Mouse (Mus musculus) stomach, embryonic 16.5 days (tissue): ENCODE measurements around the gene Arhgap17. TPM values are rescaled to one million over a fixed set of nuclear protein-coding genes. Genes with fewer than 3 reads are reported as not detected.

Experiments
- ATAC-seq: fragments of 200-750 bp; cut with Nextera tagmentation; 2 replicates; pipeline ENCODE4 v1.8.0; 2017; ENCODE audit warnings: moderate number of reproducible peaks, moderate TSS enrichment; ENCODE audit not compliant: insufficient read depth, low FRiP score
- H3K27ac ChIP-seq: fragments of 300-500 bp; sonication (generic); 2 replicates; pipeline ENCODE4 v1.5.1; 2014; ENCODE audit warnings: low read length
- H3K27me3 ChIP-seq: fragments of 300-500 bp; sonication (generic); 2 replicates; pipeline ENCODE4 v1.6.1; 2014; ENCODE audit warnings: low read length, control low read depth, mixed read lengths; ENCODE audit not compliant: control insufficient read depth, insufficient read depth
- H3K36me3 ChIP-seq: fragments of 300-500 bp; sonication (generic); 2 replicates; pipeline ENCODE4 v1.6.1; 2014; ENCODE audit warnings: low read length; ENCODE audit not compliant: control insufficient read depth, insufficient read depth
- H3K4me1 ChIP-seq: fragments of 300-500 bp; sonication (generic); 2 replicates; pipeline ENCODE4 v1.6.1; 2014; ENCODE audit warnings: low read length, control low read depth, mixed read lengths; ENCODE audit not compliant: control insufficient read depth, insufficient read depth
- H3K4me2 ChIP-seq: fragments of 300-500 bp; sonication (generic); 2 replicates; pipeline ENCODE4 v1.6.1; 2014; ENCODE audit warnings: low read depth, low read length, mixed read lengths
- H3K4me3 ChIP-seq: fragments of 300-500 bp; sonication (generic); replicated peaks from 2 replicates; pipeline ENCODE4 v1.5.1; 2014; ENCODE audit warnings: mild to moderate bottlenecking, low read length
- H3K9ac ChIP-seq: fragments of 300-500 bp; sonication (generic); 2 replicates; pipeline ENCODE4 v1.6.1; 2014; ENCODE audit warnings: low read length
- H3K9me3 ChIP-seq: fragments of 300-500 bp; sonication (generic); replicated peaks from 2 replicates; pipeline ENCODE4 v1.6.1; 2016; ENCODE audit warnings: low read length, control low read depth; ENCODE audit not compliant: control insufficient read depth
- WGBS: fragments of 180-500 bp; shearing (Covaris S2); extraction: QIAGEN DNeasy Blood & Tissue Kit; methylation state at CpG from one replicate; pipeline ENCODE4 v1.1.7; 2014; 5-methylcytosine and 5-hydroxymethylcytosine counted together
- polyA plus RNA-seq: library from polyadenylated mRNA; unstranded; fragments of >200 nt; fragmentation: Nextera tagmentation; extraction: Ambion mirVana; gene quantifications from 2 replicates; pipeline ENCODE4 v1.2.1, GENCODE M21; 2015

Gene Arhgap17
- polyA plus RNA-seq, 1 experiment from 2014 or later: 17.7 TPM

- WGBS: 23% methylated on average over 4 of the region's 4 CpGs
- Histone ChIP-seq H3K4me3 (no peak overlapping the region), H3K9me3 (no peaks in the 10 kb centered on the region), H3K9ac (no peak overlapping the region), H3K27me3 (no peaks in the 10 kb centered on the region), H3K4me2 (no peak overlapping the region), H3K27ac (no peak overlapping the region), H3K36me3 (no peaks in the 10 kb centered on the region), H3K4me1 (no peaks in the 10 kb centered on the region)
- ATAC-seq: no peak
These were observed 134.3 kb downstream of the Arhgap17 start for GRCm38 (mm10) chr7:123235449-123235848.

Other genes starting within 250 kb of the Arhgap17 start
- 32.9 and 42.3 TPM in 2 replicates for gene Tnrc6a, start 246.0 kb downstream of the Arhgap17 start, polyA plus RNA-seq
- gene Slc5a11, start 155.1 kb downstream of the Arhgap17 start, polyA plus RNA-seq: 1.5 and 3.1 TPM in 2 replicates
- 40.3 and 44.1 TPM in 2 replicates for gene Lcmt1, start 131 bp downstream of the Arhgap17 start, polyA plus RNA-seq
- 36.7 and 40.0 TPM in 2 replicates for gene Aqp8, start 92.4 kb upstream of the Arhgap17 start, polyA plus RNA-seq
- 1.0 and 1.3 TPM in 2 replicates for gene Zkscan2, start 130.5 kb upstream of the Arhgap17 start, polyA plus RNA-seq